Mouse (Mus musculus) kidney, embryonic 15.5 days (tissue): ENCODE measurements at regions not wholly inside any gene's neighbourhood (a gene's known extent, or its start where the extent isn't known, plus 50 kb on each side); places are given as distances from the start of the nearest gene placed in this dataset.

ENCODE experiments used
- ATAC-seq: fragments of 200-750 bp; cut with Nextera tagmentation; replicated peaks from 2 replicates; pipeline ENCODE4 v1.8.0; 2017; ENCODE audit warnings: moderate TSS enrichment; ENCODE audit not compliant: low FRiP score
- H3K27ac ChIP-seq: fragments of 300-500 bp; sonication (generic); 2 replicates; pipeline ENCODE4 v1.5.1; 2015; ENCODE audit warnings: mild to moderate bottlenecking, inconsistent platforms
- H3K27me3 ChIP-seq: fragments of 300-500 bp; sonication (generic); 2 replicates; pipeline ENCODE4 v1.6.1; 2015; ENCODE audit warnings: inconsistent platforms
- H3K36me3 ChIP-seq: fragments of 300-500 bp; sonication (generic); 2 replicates; pipeline ENCODE4 v1.6.1; 2015; ENCODE audit warnings: inconsistent platforms
- H3K4me1 ChIP-seq: fragments of 300-500 bp; sonication (generic); 2 replicates; pipeline ENCODE4 v1.6.1; 2015; ENCODE audit warnings: inconsistent platforms
- H3K4me2 ChIP-seq: fragments of 300-500 bp; sonication (generic); 2 replicates; pipeline ENCODE4 v1.6.1; 2015; ENCODE audit warnings: moderate library complexity, mild to moderate bottlenecking, inconsistent platforms
- H3K4me3 ChIP-seq: fragments of 300-500 bp; sonication (generic); replicated peaks from 2 replicates; pipeline ENCODE4 v1.5.1; 2015; ENCODE audit warnings: mild to moderate bottlenecking, inconsistent platforms
- H3K9ac ChIP-seq: fragments of 300-500 bp; sonication (generic); 2 replicates; pipeline ENCODE4 v1.6.1; 2015; ENCODE audit warnings: mild to moderate bottlenecking, inconsistent platforms
- H3K9me3 ChIP-seq: fragments of 300-500 bp; sonication (generic); replicated peaks from 2 replicates; pipeline ENCODE4 v1.6.1; 2016; ENCODE audit warnings: inconsistent platforms
- whole genome bisulfite sequencing: fragments of 180-500 bp; shearing (Covaris S2); methylation state at CpG from one replicate; pipeline ENCODE4 v1.1.7; 2015; ENCODE audit warnings: mixed read lengths; 5-methylcytosine and 5-hydroxymethylcytosine counted together

DNA sequence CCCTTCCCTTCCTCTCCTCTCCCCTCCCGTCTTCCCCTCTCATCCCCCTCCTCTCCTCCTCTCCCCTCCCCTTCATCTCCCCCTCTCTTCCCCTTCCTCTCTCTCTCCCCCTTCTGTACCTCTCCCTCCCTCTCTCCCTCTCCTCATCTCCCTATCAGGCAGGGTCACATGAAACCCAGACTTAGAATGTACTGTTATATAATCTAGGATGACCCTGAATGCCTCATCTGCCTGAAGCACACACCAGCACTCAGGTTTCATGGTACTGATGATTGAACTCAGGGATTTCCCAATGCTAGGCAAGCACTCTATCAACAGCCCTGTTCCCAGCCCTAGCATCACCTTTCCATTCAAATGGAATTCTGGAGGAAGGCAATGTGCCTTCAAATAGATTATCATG lies 264.6 kb upstream of the 1700056E22Rik start:
- 46% methylated on average over 1 of the region's 1 CpGs for WGBS
- Histone ChIP-seq H3K27ac (no peak overlapping the region), H3K27me3 (peaks cover 2% of the 10 kb centered on the region; the same call in 1 of the 2 replicates), H3K9me3 (no peaks in the 10 kb centered on the region), H3K9ac (no peak overlapping the region), H3K4me3 (no peak overlapping the region), H3K4me1 (no peaks in the 10 kb centered on the region), H3K36me3 (no peaks in the 10 kb centered on the region), H3K4me2 (no peak overlapping the region)
- ATAC-seq = no peak

DNA sequence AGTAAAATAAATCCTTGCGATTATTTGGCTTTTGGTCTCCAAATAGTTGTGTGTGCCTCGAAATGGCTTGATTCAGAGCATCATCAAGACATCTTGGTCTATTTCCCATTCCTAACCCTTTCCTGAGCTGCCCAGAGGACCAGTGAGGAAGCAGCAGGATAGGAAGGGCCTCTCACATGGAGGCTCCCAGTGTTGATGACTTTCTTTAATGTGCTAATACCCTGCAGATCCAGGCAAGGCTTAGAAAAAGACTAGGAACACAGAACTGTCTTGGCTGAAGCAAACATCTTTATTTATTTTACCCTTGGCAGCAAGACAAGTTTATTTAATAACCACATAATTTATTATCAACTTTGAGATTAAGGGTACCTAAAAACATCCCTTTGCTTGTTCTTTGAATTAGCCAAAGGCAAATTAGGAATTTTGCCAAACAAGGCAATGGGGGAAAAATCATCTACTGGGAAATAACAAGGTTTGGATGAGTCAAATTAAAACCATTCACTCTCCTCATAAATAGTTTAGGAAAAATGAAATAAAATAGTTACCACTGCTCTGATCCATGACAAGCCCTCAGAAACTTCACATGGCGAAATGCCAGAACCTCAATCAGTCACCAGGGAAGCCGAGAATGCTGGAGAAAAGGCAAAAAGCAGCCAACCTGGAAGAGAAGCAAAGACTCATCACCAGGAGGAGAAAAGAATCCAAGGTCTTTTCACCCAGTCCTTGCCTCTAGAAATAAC lies 263.1 kb upstream of the 1700056E22Rik start:
- ATAC-seq = no peak

DNA sequence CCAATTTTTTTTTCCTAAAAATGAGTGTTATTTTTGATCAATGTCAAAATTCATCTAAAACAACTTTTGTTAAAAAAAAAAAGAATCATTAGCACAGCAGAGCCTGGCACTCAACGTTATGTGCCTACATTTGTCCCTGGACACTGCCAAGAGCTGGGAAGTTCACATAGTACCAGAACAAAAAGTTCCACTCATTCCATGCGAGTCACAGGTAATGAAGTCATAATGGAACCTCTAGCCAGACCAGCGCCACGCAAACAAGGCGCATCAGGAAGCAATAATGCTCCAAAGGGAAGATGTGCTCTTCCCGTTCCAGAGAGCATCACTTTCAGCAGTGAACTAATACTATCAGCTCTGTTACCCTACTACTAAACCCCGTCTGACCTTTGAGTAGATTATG lies 257.0 kb upstream of the 1700056E22Rik start:
- no peak overlapping the region for H3K9ac ChIP-seq
- no peak for ATAC-seq
- no peaks in the 10 kb centered on the region for H3K9me3 ChIP-seq
- no peak overlapping the region for H3K4me3 ChIP-seq
- H3K4me1 ChIP-seq = no peaks in the 10 kb centered on the region
- H3K36me3 ChIP-seq = no peaks in the 10 kb centered on the region
- no peaks in the 10 kb centered on the region for H3K27me3 ChIP-seq
- H3K27ac ChIP-seq = no peak overlapping the region
- 90% methylated on average over 7 of the region's 7 CpGs for WGBS
- H3K4me2 ChIP-seq = no peak overlapping the region

More for the DNA sequence above, 263.1 kb upstream of the 1700056E22Rik start:
- H3K9ac ChIP-seq = no peak overlapping the region
- H3K9me3 ChIP-seq = no peaks in the 10 kb centered on the region
- no peaks in the 10 kb centered on the region for H3K36me3 ChIP-seq
- 74% methylated on average over 4 of the region's 4 CpGs for WGBS
- H3K27me3 ChIP-seq = peaks cover 2% of the 10 kb centered on the region; the same call in 1 of the 2 replicates
- H3K4me2 ChIP-seq = no peak overlapping the region
- H3K4me3 ChIP-seq = no peak overlapping the region
- no peaks in the 10 kb centered on the region for H3K4me1 ChIP-seq
- H3K27ac ChIP-seq = no peak overlapping the region

DNA sequence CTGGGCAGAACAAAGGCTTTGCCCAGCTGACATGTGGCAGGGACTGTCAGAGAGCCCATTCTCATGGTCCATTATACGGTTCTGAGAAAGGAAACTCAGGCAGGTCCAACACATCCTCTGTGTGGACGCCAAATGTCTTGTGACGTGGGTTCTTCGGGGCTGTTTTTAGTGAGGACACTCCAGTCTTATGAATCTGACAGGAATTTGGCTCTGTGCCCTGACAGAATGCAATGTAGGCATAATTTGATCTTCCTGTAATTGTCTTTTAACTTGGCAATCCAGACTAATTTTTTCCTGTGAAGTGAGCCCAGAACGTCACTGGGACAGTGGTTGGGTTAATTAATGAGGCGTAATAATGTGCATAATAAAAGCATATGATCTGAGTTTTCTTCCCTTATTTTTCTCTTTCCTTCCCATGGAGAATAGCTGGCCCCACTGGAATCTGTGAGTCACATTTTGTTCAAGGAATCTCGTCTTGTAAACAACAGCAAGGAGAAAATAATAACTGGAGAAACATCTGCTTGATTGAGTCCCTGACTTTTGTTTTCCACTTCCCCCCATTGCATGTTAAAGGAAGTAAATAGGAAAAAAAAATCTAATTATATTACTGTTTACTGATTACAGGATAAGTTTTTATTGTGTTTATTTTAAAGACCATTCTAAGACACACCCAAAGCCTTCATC lies 255.8 kb upstream of the 1700056E22Rik start:
- no peak overlapping the region for H3K27ac ChIP-seq
- WGBS = 48% methylated on average over 7 of the region's 7 CpGs
- H3K27me3 ChIP-seq = no peaks in the 10 kb centered on the region

DNA sequence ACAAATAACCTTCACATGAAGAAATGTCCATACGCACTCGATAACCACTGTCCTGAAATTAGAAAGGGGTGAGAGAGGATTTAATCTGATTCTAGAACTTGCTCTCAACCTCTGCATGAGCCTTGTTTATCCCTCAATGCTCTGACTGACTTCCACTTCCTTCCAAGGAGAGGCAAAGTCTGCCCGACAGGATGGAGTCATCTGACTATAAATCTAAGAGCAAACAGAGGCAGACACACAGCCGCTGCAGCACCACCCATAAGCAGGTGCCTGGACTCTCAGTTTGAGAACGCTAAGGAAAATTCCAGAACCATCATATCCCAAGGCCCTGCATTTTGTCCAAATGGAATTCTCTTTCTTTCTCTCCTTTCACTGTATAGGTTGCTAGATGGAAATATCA lies 247.7 kb upstream of the 1700056E22Rik start:
- no peaks in the 10 kb centered on the region for H3K9me3 ChIP-seq
- no peaks in the 10 kb centered on the region for H3K4me1 ChIP-seq
- H3K27ac ChIP-seq = no peak overlapping the region
- H3K36me3 ChIP-seq = no peaks in the 10 kb centered on the region
- 45% methylated on average over 5 of the region's 5 CpGs for WGBS
- no peak for ATAC-seq
- no peaks in the 10 kb centered on the region for H3K27me3 ChIP-seq
- no peak overlapping the region for H3K9ac ChIP-seq
- no peak overlapping the region for H3K4me3 ChIP-seq
- no peak overlapping the region for H3K4me2 ChIP-seq

More for the DNA sequence above, 255.8 kb upstream of the 1700056E22Rik start:
- no peaks in the 10 kb centered on the region for H3K36me3 ChIP-seq
- H3K4me3 ChIP-seq = no peak overlapping the region
- ATAC-seq = peak; percentile 18; the same call in 1 of the 2 replicates
- no peaks in the 10 kb centered on the region for H3K9me3 ChIP-seq
- H3K9ac ChIP-seq = no peak overlapping the region
- no peak overlapping the region for H3K4me2 ChIP-seq
- no peaks in the 10 kb centered on the region for H3K4me1 ChIP-seq

- no peak overlapping the region for H3K9ac ChIP-seq
- no peak overlapping the region for H3K4me3 ChIP-seq
- no peak overlapping the region for H3K27ac ChIP-seq
- H3K27me3 ChIP-seq = peaks cover 5% of the 10 kb centered on the region; the same call in 1 of the 2 replicates
- no peaks in the 10 kb centered on the region for H3K9me3 ChIP-seq
- H3K4me2 ChIP-seq = no peak overlapping the region
- H3K36me3 ChIP-seq = no peaks in the 10 kb centered on the region
- WGBS = 36% methylated on average over 10 of the region's 10 CpGs
- no peak for ATAC-seq
- H3K4me1 ChIP-seq = no peaks in the 10 kb centered on the region
Observed at GRCm38 (mm10) chr1:184279263-184279662, 245.2 kb upstream of the 1700056E22Rik start.

- no peak overlapping the region for H3K4me3 ChIP-seq
- H3K4me2 ChIP-seq = no peak overlapping the region
- ATAC-seq = no peak
Observed at GRCm38 (mm10) chr1:184277001-184277400, 242.9 kb upstream of the 1700056E22Rik start.

GRCm38 (mm10) chr1:184275877-184276276 lies 241.8 kb upstream of the 1700056E22Rik start:
- Histone ChIP-seq H3K4me3 (no peak overlapping the region), H3K9me3 (no peaks in the 10 kb centered on the region), H3K4me1 (no peaks in the 10 kb centered on the region), H3K27me3 (peaks cover 15% of the 10 kb centered on the region), H3K9ac (no peak overlapping the region), H3K4me2 (no peak overlapping the region), H3K27ac (no peak overlapping the region), H3K36me3 (no peaks in the 10 kb centered on the region)
- ATAC-seq = no peak
- WGBS = 58% methylated on average over 9 of the region's 9 CpGs

More at GRCm38 (mm10) chr1:184277001-184277400, 242.9 kb upstream of the 1700056E22Rik start:
- H3K27me3 ChIP-seq = peaks cover 15% of the 10 kb centered on the region
- H3K27ac ChIP-seq = no peak overlapping the region
- no peak overlapping the region for H3K9ac ChIP-seq
- no peaks in the 10 kb centered on the region for H3K4me1 ChIP-seq
- H3K36me3 ChIP-seq = no peaks in the 10 kb centered on the region
- no peaks in the 10 kb centered on the region for H3K9me3 ChIP-seq
- 51% methylated on average over 2 of the region's 2 CpGs for WGBS

- H3K27ac ChIP-seq = no peak overlapping the region
- ATAC-seq = no peak
- H3K36me3 ChIP-seq = no peaks in the 10 kb centered on the region
- H3K4me2 ChIP-seq = no peak overlapping the region
- H3K9ac ChIP-seq = no peak overlapping the region
- H3K4me3 ChIP-seq = no peak overlapping the region
- peaks cover 15% of the 10 kb centered on the region for H3K27me3 ChIP-seq
- H3K9me3 ChIP-seq = no peaks in the 10 kb centered on the region
- no peaks in the 10 kb centered on the region for H3K4me1 ChIP-seq
- WGBS = 93% methylated on average over 3 of the region's 3 CpGs
Observed at GRCm38 (mm10) chr1:184275396-184275795, 241.3 kb upstream of the 1700056E22Rik start.

- Histone ChIP-seq H3K9me3 (no peaks in the 10 kb centered on the region), H3K27me3 (peaks cover 15% of the 10 kb centered on the region), H3K4me1 (no peaks in the 10 kb centered on the region), H3K36me3 (no peaks in the 10 kb centered on the region), H3K9ac (no peak overlapping the region), H3K4me3 (no peak overlapping the region), H3K27ac (no peak overlapping the region), H3K4me2 (no peak overlapping the region)
- no peak for ATAC-seq
- WGBS = 79% methylated on average over 6 of the region's 6 CpGs
Observed at GRCm38 (mm10) chr1:184274704-184275103, 240.6 kb upstream of the 1700056E22Rik start.

DNA sequence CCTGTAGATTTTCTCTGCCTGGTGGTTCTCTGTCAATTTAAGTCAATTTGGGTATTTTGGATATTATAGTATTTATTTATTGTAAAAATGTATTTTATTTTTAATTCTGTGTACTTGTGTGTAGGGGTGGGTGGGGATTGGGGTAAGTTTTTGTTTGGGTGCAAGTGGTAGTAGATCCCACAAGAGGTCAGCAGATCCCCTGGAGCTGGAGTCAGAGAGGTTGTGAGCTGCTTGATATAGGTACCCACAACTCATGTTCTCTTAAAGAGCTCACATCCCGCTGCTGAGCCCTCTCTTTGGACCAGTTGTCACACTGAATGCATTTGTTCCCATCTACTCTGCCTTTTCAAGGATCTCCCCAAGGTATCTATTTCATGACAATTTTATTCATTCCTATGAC lies 239.6 kb upstream of the 1700056E22Rik start:
- no peak overlapping the region for H3K9ac ChIP-seq
- no peak overlapping the region for H3K4me2 ChIP-seq
- no peaks in the 10 kb centered on the region for H3K36me3 ChIP-seq
- 90% methylated on average over 1 of the region's 1 CpGs for WGBS
- ATAC-seq = no peak
- H3K4me3 ChIP-seq = no peak overlapping the region
- peaks cover 15% of the 10 kb centered on the region for H3K27me3 ChIP-seq
- H3K9me3 ChIP-seq = no peaks in the 10 kb centered on the region
- no peak overlapping the region for H3K27ac ChIP-seq
- H3K4me1 ChIP-seq = no peaks in the 10 kb centered on the region

GRCm38 (mm10) chr1:184271254-184271653 lies 237.2 kb upstream of the 1700056E22Rik start:
- Histone ChIP-seq H3K9ac (no peak overlapping the region), H3K27ac (no peak overlapping the region), H3K36me3 (no peaks in the 10 kb centered on the region), H3K9me3 (no peaks in the 10 kb centered on the region), H3K4me1 (no peaks in the 10 kb centered on the region), H3K4me3 (no peak overlapping the region), H3K27me3 (peaks cover 38% of the 10 kb centered on the region), H3K4me2 (no peak overlapping the region)
- ATAC-seq = no peak
- WGBS = 83% methylated on average over 8 of the region's 8 CpGs
